Mouse (Mus musculus) T-cell, adult 2 months (primary cell): Measurements from ENCODE around the gene Gm21789.
"Not testable (repeated sequence)": the region's sequence is repeated elsewhere in the genome, so short reads cannot be mapped to it uniquely, and the experiment has no call there.

Experiments used
- DNase-seq: peaks from one replicate; pipeline ENCODE4 v3.0.0; 2022; ENCODE audit warnings: low spot score

The Gm21789 gene

GRCm38 (mm10) chrX:32941468-32941867 lies at the start of gene Gm21789:
Gene Gm21789 (plus strand): TSS chrX:32941768.
- DNase-seq = not testable (repeated sequence)

- not testable (repeated sequence) for DNase-seq
These were observed 47.2 kb upstream of the Gm21789 start, which contains the start of gene Btbd35f30 for GRCm38 (mm10) chrX:32894325-32894724. Gene Btbd35f30 (plus strand): TSS chrX:32894625.

GRCm38 (mm10) chrX:32973597-32973996 lies 32.0 kb downstream of the Gm21789 start, which contains the start of gene Btbd35f5:
Gene Btbd35f5 (plus strand): TSS chrX:32973897.
- DNase-seq = not testable (repeated sequence)
